In genomic region chr6:114921632-114922354, GRCm38 (mm10) we compare ENCODE assay signal across 8 mouse cellular contexts. TPM values are rescaled to one million over a fixed set of nuclear protein-coding genes. Genes with fewer than 3 reads are reported as not detected.
DNase-seq lines count a peak whose midpoint lies in the region; ATAC-seq and TF ChIP-seq lines count a peak whose summit lies in the region.

No protein-coding gene starts in this region.

- no peak for TF ChIP-seq EP300 in liver, embryonic 14.5 days (IDR thresholded peaks at IDR 0.05; ENCODE audit: low read depth)

- peak overlapping the region; percentile 88 for H3K9ac ChIP-seq in heart, embryonic 15.5 days
- H3K9ac ChIP-seq in liver, embryonic 14.5 days (replicated peaks) = peak overlapping the region; percentile 77

- peaks cover under 1% of the 10 kb centered on the region; the same call in 1 of the 2 replicates for H3K9me3 ChIP-seq in forebrain, embryonic 10.5 days
- peaks cover under 1% of the 10 kb centered on the region; the same call in 1 of the 2 replicates for H3K9me3 ChIP-seq in heart, embryonic 15.5 days (replicated peaks)
- no peaks in the 10 kb centered on the region for H3K9me3 ChIP-seq in liver, embryonic 14.5 days (ENCODE audit: control insufficient read depth, low read length)

- H3K27ac ChIP-seq in forebrain, embryonic 10.5 days = peak overlapping the region; percentile 95
- H3K27ac ChIP-seq in heart, embryonic 15.5 days = peak overlapping the region; percentile 88
- H3K27ac ChIP-seq in liver, embryonic 14.5 days = peak overlapping the region; percentile 68

- peak; percentile 38 to 68 for DNase-seq in cerebellum, postnatal 4 days (ENCODE audit: low spot score in 2 of 2)
- DNase-seq in cerebellum, adult 18-20 months = no peak
- peak; percentile 87 for DNase-seq in forebrain, embryonic 10.5 days (ENCODE audit: extremely low spot score, low spot score)
- DNase-seq in kidney, postnatal 14 days = peak; percentile 94
- peak; percentile 62 to 64 (median 64) for DNase-seq in liver, embryonic 14.5 days (ENCODE audit: low read depth in 3 of 3, low spot score in 3 of 3)
- DNase-seq in natural killer cell, adult 2 months (ENCODE audit: low spot score in 2 of 2) = peak; percentile 76 to 80
- peak; percentile 83 for DNase-seq in splenic B cell, adult 2 months (ENCODE audit: low read depth, low spot score)

- ATAC-seq in heart, embryonic 15.5 days (replicated peaks; ENCODE audit: insufficient number of reproducible peaks, insufficient read depth, low FRiP score, low read depth) = peak; percentile 92
- ATAC-seq in liver, embryonic 14.5 days (ENCODE audit: insufficient read depth) = peak; percentile 79

- peaks cover 46% of the 10 kb centered on the region for H3K4me1 ChIP-seq in forebrain, embryonic 10.5 days
- H3K4me1 ChIP-seq in heart, embryonic 15.5 days (replicated peaks) = peaks cover 29% of the 10 kb centered on the region
- peaks cover 5 to 21% of the 10 kb centered on the region in 2 experiments; a peak in 3 of 4 replicates for H3K4me1 ChIP-seq in liver, embryonic 14.5 days (replicated peaks; ENCODE audit: control insufficient read depth in 2 of 2, insufficient read depth in 2 of 2, low read length in 1 of 2)

- WGBS in forebrain, embryonic 10.5 days = 8% methylated on average over 15 of the region's 15 CpGs
- 6% methylated on average over 15 of the region's 15 CpGs for whole genome bisulfite sequencing in heart, embryonic 15.5 days
- 4% methylated on average over 15 of the region's 15 CpGs for WGBS in liver, embryonic 14.5 days (ENCODE audit: insufficient replicate concordance)

- H3K4me2 ChIP-seq in heart, embryonic 15.5 days = peak overlapping the region; percentile 69
- peak overlapping the region; percentile 71 for H3K4me2 ChIP-seq in liver, embryonic 14.5 days (ENCODE audit: low read depth)

- TF ChIP-seq CTCF in liver, embryonic 14.5 days (IDR thresholded peaks at IDR 0.05; ENCODE audit: low read depth) = no peak

- H3K27me3 ChIP-seq in forebrain, embryonic 10.5 days (ENCODE audit: poor library complexity, severe bottlenecking) = no peaks in the 10 kb centered on the region
- no peaks in the 10 kb centered on the region for H3K27me3 ChIP-seq in heart, embryonic 15.5 days
- H3K27me3 ChIP-seq in liver, embryonic 14.5 days (ENCODE audit: control insufficient read depth, insufficient read depth, low read length) = no peaks in the 10 kb centered on the region
- H3K27me3 ChIP-seq in splenic B cell, adult 2 months (ENCODE audit: control insufficient read depth, insufficient read depth, low read length, poor library complexity, severe bottlenecking) = no peaks in the 10 kb centered on the region

- peak overlapping the region; percentile 68 for H3K4me3 ChIP-seq in forebrain, embryonic 10.5 days
- H3K4me3 ChIP-seq in heart, embryonic 15.5 days = peak overlapping the region; percentile 76
- peak overlapping the region; percentile 62 to 81 for H3K4me3 ChIP-seq in liver, embryonic 14.5 days (ENCODE audit: insufficient read depth in 1 of 2, low read depth in 2 of 2, low read length in 2 of 2)

- peaks cover 17% of the 10 kb centered on the region for H3K36me3 ChIP-seq in forebrain, embryonic 10.5 days (replicated peaks)
- no peaks in the 10 kb centered on the region for H3K36me3 ChIP-seq in heart, embryonic 15.5 days
- no peaks in the 10 kb centered on the region for H3K36me3 ChIP-seq in liver, embryonic 14.5 days (replicated peaks; ENCODE audit: control insufficient read depth, insufficient read depth, low read depth)
- no peaks in the 10 kb centered on the region for H3K36me3 ChIP-seq in splenic B cell, adult 2 months (ENCODE audit: control insufficient read depth, insufficient read depth, low read length, poor library complexity, severe bottlenecking)

RNA-seq across cellular contexts. Expression of gene Vgll4, which starts 48.0 kb away (rescaled TPM):
- 79.0 and 81.7 TPM in 2 replicates for polyA plus RNA-seq in forebrain, embryonic 10.5 days (2016; fragmentation: Nextera tagmentation; extraction: Ambion mirVana)
- 65.4 and 69.6 TPM in 2 replicates for polyA plus RNA-seq in heart, embryonic 15.5 days (2015; fragmentation: Nextera tagmentation; extraction: Ambion mirVana)
- 4.6 TPM in 2 replicates for polyA plus RNA-seq in liver, embryonic 14.5 days (2012; rRNA removed)
- 5.5 and 7.3 TPM in 2 replicates for polyA plus RNA-seq in liver, embryonic 14.5 days (2014; fragmentation: Nextera tagmentation; extraction: Ambion mirVana)

Comparison
In these comparisons a context has a peak if more than half of its experiments do, and no peak if none do; other contexts are left out.
1. DNase-seq: peak in cerebellum, postnatal 4 days (2 of 2), forebrain, embryonic 10.5 days (single experiment), kidney, postnatal 14 days (single experiment), liver, embryonic 14.5 days (3 of 3), natural killer cell, adult 2 months (2 of 2) and splenic B cell, adult 2 months (single experiment); none in cerebellum, adult 18-20 months (0 of 2).
2. Peak in every context shown above with its lines, with median percentiles within 50 percentile points of each other: H3K27ac ChIP-seq and H3K4me3 ChIP-seq.